Comparison of ENCODE assay signal across 11 mouse cellular contexts in genomic region chr10:49256247-49256939, GRCm38 (mm10).
DNase-seq lines count a peak whose midpoint lies in the region; TF ChIP-seq lines count a peak whose summit lies in the region.
"Had no signal": no experiment of that assay in that cellular context is flagged by ENCODE, and none has a peak within 500 bp of the region (broad histone marks: within the 10 kb centered on the region; RNA-seq: fewer than 3 reads in every experiment).

No protein-coding gene starts in this region.

- H3K4me2 ChIP-seq in myocyte (ENCODE audit: low read depth) = peak overlapping the region; percentile 31
- H3K4me2 ChIP-seq: limb, embryonic 13.5 days had no signal

- no peaks in the 10 kb centered on the region for H3K9me3 ChIP-seq in hindbrain, embryonic 10.5 days
- H3K9me3 ChIP-seq: limb, embryonic 13.5 days had no signal

- no peak overlapping the region for H3ac ChIP-seq in myocyte (ENCODE audit: control insufficient read depth, insufficient read length)

- no peaks in the 10 kb centered on the region for H3K36me3 ChIP-seq in hindbrain, embryonic 10.5 days
- no peaks in the 10 kb centered on the region for H3K36me3 ChIP-seq in myocyte (ENCODE audit: control insufficient read depth, insufficient read depth)
- H3K36me3 ChIP-seq: limb, embryonic 13.5 days had no signal

- no peak overlapping the region for H3K4me3 ChIP-seq in hindbrain, embryonic 10.5 days
- H3K4me3 ChIP-seq in myocyte = no peak overlapping the region
- H3K4me3 ChIP-seq: limb, embryonic 13.5 days had no signal

- peaks cover 8% of the 10 kb centered on the region for H3K4me1 ChIP-seq in hindbrain, embryonic 10.5 days (replicated peaks)
- H3K4me1 ChIP-seq: limb, embryonic 13.5 days had no signal

- no peaks in the 10 kb centered on the region for H3K79me2 ChIP-seq in myocyte (ENCODE audit: control insufficient read depth, insufficient read depth)

- no peak for TF ChIP-seq POLR2A in myocyte (IDR thresholded peaks at IDR 0.05; ENCODE audit: insufficient read length, low read depth)

- H3K27ac ChIP-seq in hindbrain, embryonic 10.5 days = peak overlapping the region; percentile 53
- H3K27ac ChIP-seq: kidney, postnatal 0 days; limb, embryonic 13.5 days had no signal

- DNase-seq in cerebellum, postnatal 10 days = peak; percentile 17 to 28
- DNase-seq in cerebellum, adult 18-20 months = no peak
- DNase-seq in embryo, embryonic 10.5 days (ENCODE audit: low spot score) = peak; percentile 63
- no peak for DNase-seq in hindbrain, embryonic 10.5 days (ENCODE audit: low spot score)
- no peak for DNase-seq in testis, postnatal 10 days (ENCODE audit: low spot score)
- no peak for DNase-seq in thymus, postnatal 14 days
- no peak for DNase-seq in urinary bladder, adult 2 months (ENCODE audit: low spot score)
- DNase-seq: thymus, postnatal 36 days had no signal

- WGBS in hindbrain, embryonic 10.5 days = 24% methylated on average over 2 of the region's 2 CpGs

- H3K27me3 ChIP-seq in hindbrain, embryonic 10.5 days (ENCODE audit: insufficient read depth, poor library complexity, severe bottlenecking) = no peaks in the 10 kb centered on the region
- no peaks in the 10 kb centered on the region for H3K27me3 ChIP-seq in myocyte (ENCODE audit: control insufficient read depth, insufficient read depth, insufficient read length)
- H3K27me3 ChIP-seq: limb, embryonic 13.5 days had no signal

TF ChIP-seq in myocyte, 11 proteins besides CTCF, POLR2A, EP300 and RAD21:
- TF ChIP-seq POLR2AphosphoS2 (IDR thresholded peaks at IDR 0.05; ENCODE audit: insufficient read length, low read depth) (no peak), CEBPB (IDR thresholded peaks at IDR 0.05; ENCODE audit: insufficient read depth, poor library complexity, severe bottlenecking) (no peak), MYOD1 (IDR thresholded peaks at IDR 0.05; ENCODE audit: control insufficient read depth in 1 of 3, insufficient read length in 2 of 3, low read depth in 2 of 3) (no peak), TCF12 (IDR thresholded peaks at IDR 0.05; ENCODE audit: insufficient read depth, poor library complexity, severe bottlenecking) (no peak)

Comparison
In these comparisons a context has a peak if more than half of its experiments do, and no peak if none do; other contexts are left out.
1. DNase-seq: peak in cerebellum, postnatal 10 days (2 of 2) and embryo, embryonic 10.5 days (single experiment); none in cerebellum, adult 18-20 months (0 of 2), hindbrain, embryonic 10.5 days (single experiment), testis, postnatal 10 days (single experiment), thymus, postnatal 14 days (single experiment) and urinary bladder, adult 2 months (single experiment).